Mouse (Mus musculus): ENCODE results near the gene Slc7a1.

GRCm38 (mm10) chr5:148409465-148409864 lies 9.8 kb upstream of the Slc7a1 start:
- TF ChIP-seq CTCF (IDR thresholded peaks at IDR 0.05) (no peak), EP300 (IDR thresholded peaks at IDR 0.05) (no peak)
